Comparison of ENCODE assay signal across 18 mouse cellular contexts in the genomic region with DNA sequence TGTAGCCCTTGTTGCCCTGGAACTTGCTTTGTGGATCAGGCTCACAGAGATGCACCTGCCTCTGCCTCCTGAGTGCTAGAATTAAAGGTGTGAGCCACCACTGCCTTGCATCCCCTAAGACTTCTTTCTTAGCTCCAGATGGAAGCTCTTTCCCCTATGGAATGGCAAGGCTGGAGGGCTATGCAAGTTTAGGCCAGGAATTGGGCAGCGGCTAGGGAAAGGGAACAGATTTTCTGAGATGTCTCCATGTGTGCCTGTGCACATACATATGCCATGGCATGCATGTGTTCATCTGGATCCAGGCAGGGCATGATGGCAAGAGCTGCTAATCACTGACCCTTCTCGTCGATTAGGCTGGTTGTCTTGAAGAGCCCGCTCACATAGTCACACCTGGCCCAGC. TPM values are rescaled to one million over a fixed set of nuclear protein-coding genes. Genes with fewer than 3 reads are reported as not detected.
"Had no signal": no experiment of that assay in that cellular context is flagged by ENCODE, and none has a peak within 500 bp of the region (broad histone marks: within the 10 kb centered on the region; RNA-seq: fewer than 3 reads in every experiment).

No protein-coding gene starts in this region.

- H3K36me3 ChIP-seq: midbrain, embryonic 12.5 days; neural tube, embryonic 12.5 days; stomach, embryonic 15.5 days had no signal

- H3K4me2 ChIP-seq: lung, embryonic 14.5 days; midbrain, embryonic 12.5 days; neural tube, embryonic 12.5 days; stomach, embryonic 15.5 days had no signal

- DNase-seq: lung, adult 18-20 months; lung, embryonic 14.5 days; lung, postnatal 10 days; midbrain, embryonic 14.5 days; right cerebral cortex, postnatal 14 days; thymus, adult 2 months; thymus, postnatal 25 days; thymus, postnatal 4 days had no signal

- H3K27ac ChIP-seq: midbrain, embryonic 12.5 days; neural tube, embryonic 12.5 days; stomach, embryonic 15.5 days; stomach, postnatal 0 days had no signal

- H3K27me3 ChIP-seq: midbrain, embryonic 12.5 days; neural tube, embryonic 12.5 days; stomach, embryonic 15.5 days had no signal

- H3K4me3 ChIP-seq: midbrain, embryonic 10.5 days; midbrain, embryonic 12.5 days; neural tube, embryonic 12.5 days; stomach, embryonic 15.5 days had no signal

RNA-seq across cellular contexts. Expression of gene Tmem59l, which starts 21.5 kb away (rescaled TPM):
- total RNA-seq: megakaryocyte, adult 5-6 weeks; megakaryocyte-erythroid progenitor cell, adult 5-6 weeks; neutrophil, adult 5-6 weeks had no signal
- polyA plus RNA-seq: liver, embryonic 16.5 days; spleen, adult 2 months had no signal

RNA-seq across cellular contexts. Expression of gene Crlf1, which starts 27.3 kb away (rescaled TPM):
- total RNA-seq: megakaryocyte, adult 5-6 weeks; neutrophil, adult 5-6 weeks had no signal
